Comparison of ENCODE assay signal across 27 mouse cellular contexts in the genomic region with DNA sequence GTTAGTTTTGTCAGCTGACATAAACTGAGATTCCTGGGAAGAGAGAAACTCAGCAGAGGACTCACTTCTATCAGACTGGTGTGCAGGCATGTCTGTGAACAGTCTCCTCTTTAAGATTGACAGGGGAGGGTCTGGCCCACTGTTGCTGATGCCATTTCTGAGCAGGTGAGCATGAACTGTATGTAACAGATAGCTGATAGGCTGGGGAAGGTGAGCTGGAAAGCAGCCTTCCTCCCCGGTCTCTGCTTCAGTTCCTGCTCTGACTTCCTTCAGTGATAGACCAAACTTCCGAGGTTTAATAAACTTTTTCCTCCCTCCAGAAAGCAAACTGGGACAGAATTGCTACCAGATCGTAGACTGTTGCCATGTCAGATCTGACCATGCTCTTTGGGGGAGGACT.
"Had no signal": no experiment of that assay in that cellular context is flagged by ENCODE, and none has a peak within 500 bp of the region (broad histone marks: within the 10 kb centered on the region; RNA-seq: fewer than 3 reads in every experiment).

No protein-coding gene starts in this region.

- H3K4me2 ChIP-seq: embryonic facial prominence, embryonic 12.5 days; embryonic facial prominence, embryonic 13.5 days; embryonic facial prominence, embryonic 15.5 days; forebrain, embryonic 12.5 days; forebrain, embryonic 13.5 days; forebrain, embryonic 15.5 days had no signal

- H3K27me3 ChIP-seq: embryonic facial prominence, embryonic 12.5 days; embryonic facial prominence, embryonic 13.5 days; embryonic facial prominence, embryonic 15.5 days; forebrain, embryonic 12.5 days; forebrain, embryonic 13.5 days; forebrain, embryonic 15.5 days had no signal

- H3K9ac ChIP-seq: embryonic facial prominence, embryonic 12.5 days; embryonic facial prominence, embryonic 13.5 days; embryonic facial prominence, embryonic 15.5 days; forebrain, embryonic 12.5 days; forebrain, embryonic 13.5 days; forebrain, embryonic 15.5 days; forebrain, postnatal 0 days had no signal

- ATAC-seq: forebrain, embryonic 13.5 days; forebrain, embryonic 14.5 days; forebrain, embryonic 15.5 days; forebrain, embryonic 16.5 days; forebrain, postnatal 0 days had no signal

- H3K36me3 ChIP-seq: embryonic facial prominence, embryonic 10.5 days; embryonic facial prominence, embryonic 12.5 days; embryonic facial prominence, embryonic 13.5 days; embryonic facial prominence, embryonic 15.5 days; forebrain, embryonic 10.5 days; forebrain, embryonic 12.5 days; forebrain, embryonic 15.5 days had no signal

- H3K4me3 ChIP-seq: embryonic facial prominence, embryonic 10.5 days; embryonic facial prominence, embryonic 12.5 days; embryonic facial prominence, embryonic 13.5 days; embryonic facial prominence, embryonic 15.5 days; erythroblast, embryonic 14.5 days; forebrain, embryonic 10.5 days; forebrain, embryonic 12.5 days; forebrain, embryonic 13.5 days; forebrain, embryonic 15.5 days; gastrocnemius, adult 2 months had no signal

- DNase-seq: cerebellum, adult 2 months; cerebellum, adult 8-10 months; cerebellum, adult 9-10 months; cerebellum, adult 9-11 months; cerebellum, postnatal 10 days; cerebellum, postnatal 14 days; cerebellum, postnatal 25 days; cerebellum, postnatal 36 days; embryo, embryonic 11 days; forebrain, postnatal 0 days; gastrocnemius, adult 2 months; gastrocnemius, postnatal 10 days; gastrocnemius, postnatal 14 days; gastrocnemius, postnatal 25 days; gastrocnemius, postnatal 36 days; heart, adult 18-20 months had no signal

- H3K4me1 ChIP-seq: embryonic facial prominence, embryonic 10.5 days; embryonic facial prominence, embryonic 12.5 days; embryonic facial prominence, embryonic 13.5 days; embryonic facial prominence, embryonic 15.5 days; forebrain, embryonic 10.5 days; forebrain, embryonic 12.5 days; forebrain, embryonic 13.5 days; forebrain, embryonic 15.5 days had no signal

- H3K27ac ChIP-seq: embryonic facial prominence, embryonic 10.5 days; embryonic facial prominence, embryonic 12.5 days; embryonic facial prominence, embryonic 13.5 days; embryonic facial prominence, embryonic 15.5 days; forebrain, embryonic 10.5 days; forebrain, embryonic 12.5 days; forebrain, embryonic 13.5 days; forebrain, embryonic 15.5 days; gastrocnemius, adult 2 months had no signal

- H3K9me3 ChIP-seq: embryonic facial prominence, embryonic 10.5 days; embryonic facial prominence, embryonic 12.5 days; embryonic facial prominence, embryonic 13.5 days; embryonic facial prominence, embryonic 15.5 days; forebrain, embryonic 10.5 days; forebrain, embryonic 12.5 days; forebrain, embryonic 13.5 days; forebrain, embryonic 15.5 days had no signal
